Mouse (Mus musculus) stomach, embryonic 15.5 days (tissue): ENCODE measurements at regions not wholly inside any gene's neighbourhood (a gene's known extent, or its start where the extent isn't known, plus 50 kb on each side); places are given as distances from the start of the nearest gene placed in this dataset.

Experiments
- ATAC-seq: fragments of 200-750 bp; cut with Nextera tagmentation; 2 replicates; pipeline ENCODE4 v1.8.0; 2017; ENCODE audit warnings: low read depth, moderate number of reproducible peaks, moderate TSS enrichment; ENCODE audit not compliant: insufficient read depth, low FRiP score
- H3K27ac ChIP-seq: fragments of 300-500 bp; sonication (generic); 2 replicates; pipeline ENCODE4 v1.5.1; 2015; ENCODE audit warnings: mild to moderate bottlenecking, inconsistent platforms
- H3K27me3 ChIP-seq: fragments of 300-500 bp; sonication (generic); replicated peaks from 2 replicates; pipeline ENCODE4 v1.6.1; 2015; ENCODE audit warnings: inconsistent platforms
- H3K36me3 ChIP-seq: fragments of 300-500 bp; sonication (generic); 2 replicates; pipeline ENCODE4 v1.6.1; 2015; ENCODE audit warnings: inconsistent platforms
- H3K4me1 ChIP-seq: fragments of 300-500 bp; sonication (generic); 2 replicates; pipeline ENCODE4 v1.6.1; 2015; ENCODE audit warnings: inconsistent platforms
- H3K4me2 ChIP-seq: fragments of 300-500 bp; sonication (generic); 2 replicates; pipeline ENCODE4 v1.6.1; 2015; ENCODE audit warnings: mild to moderate bottlenecking, inconsistent platforms
- H3K4me3 ChIP-seq: fragments of 300-500 bp; sonication (generic); replicated peaks from 2 replicates; pipeline ENCODE4 v1.5.1; 2015; ENCODE audit warnings: inconsistent platforms
- H3K9ac ChIP-seq: fragments of 300-500 bp; sonication (generic); 2 replicates; pipeline ENCODE4 v1.6.1; 2015; ENCODE audit warnings: inconsistent platforms
- H3K9me3 ChIP-seq: fragments of 300-500 bp; sonication (generic); 2 replicates; pipeline ENCODE4 v1.6.1; 2016; ENCODE audit warnings: inconsistent platforms
- WGBS: fragments of 180-500 bp; shearing (Covaris S2); methylation state at CpG from one replicate; pipeline ENCODE4 v1.1.7; 2015; 5-methylcytosine and 5-hydroxymethylcytosine counted together

- Histone ChIP-seq H3K4me1 (no peaks in the 10 kb centered on the region), H3K27me3 (no peaks in the 10 kb centered on the region), H3K4me2 (no peak overlapping the region), H3K9me3 (no peaks in the 10 kb centered on the region), H3K4me3 (no peak overlapping the region), H3K27ac (no peak overlapping the region), H3K36me3 (no peaks in the 10 kb centered on the region), H3K9ac (no peak overlapping the region)
- 57% methylated on average over 17 of the region's 17 CpGs for WGBS
- ATAC-seq: no peak
Observed at GRCm38 (mm10) chr1:190286481-190287145, 116.1 kb upstream of the Prox1 start.

GRCm38 (mm10) chr1:190285636-190286035, 115.1 kb upstream of the Prox1 start:
- Histone ChIP-seq H3K9me3 (no peaks in the 10 kb centered on the region), H3K36me3 (no peaks in the 10 kb centered on the region), H3K4me2 (no peak overlapping the region), H3K4me3 (no peak overlapping the region), H3K27ac (no peak overlapping the region), H3K9ac (no peak overlapping the region), H3K4me1 (no peaks in the 10 kb centered on the region), H3K27me3 (no peaks in the 10 kb centered on the region)
- WGBS: 75% methylated on average over 8 of the region's 8 CpGs
- ATAC-seq: no peak

GRCm38 (mm10) chr1:190285049-190285448, 114.5 kb upstream of the Prox1 start:
- no peak overlapping the region for H3K9ac ChIP-seq
- no peaks in the 10 kb centered on the region for H3K27me3 ChIP-seq
- H3K4me1 ChIP-seq: no peaks in the 10 kb centered on the region
- H3K9me3 ChIP-seq: no peaks in the 10 kb centered on the region
- ATAC-seq: no peak
- H3K4me2 ChIP-seq: no peak overlapping the region
- H3K4me3 ChIP-seq: no peak overlapping the region
- no peak overlapping the region for H3K27ac ChIP-seq
- H3K36me3 ChIP-seq: no peaks in the 10 kb centered on the region
- WGBS: 84% methylated on average over 8 of the region's 8 CpGs

GRCm38 (mm10) chr1:190284138-190284537, 113.6 kb upstream of the Prox1 start:
- no peak overlapping the region for H3K9ac ChIP-seq
- WGBS: 49% methylated on average over 9 of the region's 9 CpGs

GRCm38 (mm10) chr1:190280081-190280858, 109.8 kb upstream of the Prox1 start:
- no peaks in the 10 kb centered on the region for H3K9me3 ChIP-seq
- H3K36me3 ChIP-seq: no peaks in the 10 kb centered on the region
- no peak overlapping the region for H3K27ac ChIP-seq
- H3K4me2 ChIP-seq: no peak overlapping the region
- no peaks in the 10 kb centered on the region for H3K27me3 ChIP-seq
- 89% methylated on average over 18 of the region's 18 CpGs for WGBS
- no peaks in the 10 kb centered on the region for H3K4me1 ChIP-seq
- no peak overlapping the region for H3K9ac ChIP-seq
- H3K4me3 ChIP-seq: no peak overlapping the region
- no peak for ATAC-seq

More at GRCm38 (mm10) chr1:190284138-190284537, 113.6 kb upstream of the Prox1 start:
- ATAC-seq: no peak
- Histone ChIP-seq H3K4me3 (no peak overlapping the region), H3K9me3 (no peaks in the 10 kb centered on the region), H3K27me3 (no peaks in the 10 kb centered on the region), H3K4me2 (no peak overlapping the region), H3K4me1 (no peaks in the 10 kb centered on the region), H3K27ac (no peak overlapping the region), H3K36me3 (no peaks in the 10 kb centered on the region)

GRCm38 (mm10) chr1:190274911-190275310, 104.4 kb upstream of the Prox1 start:
- Histone ChIP-seq H3K27me3 (no peaks in the 10 kb centered on the region), H3K9me3 (no peaks in the 10 kb centered on the region), H3K27ac (no peak overlapping the region), H3K36me3 (no peaks in the 10 kb centered on the region), H3K4me3 (no peak overlapping the region), H3K4me2 (no peak overlapping the region), H3K9ac (no peak overlapping the region), H3K4me1 (no peaks in the 10 kb centered on the region)
- ATAC-seq: no peak
- 77% methylated on average over 6 of the region's 6 CpGs for WGBS

- 86% methylated on average over 17 of the region's 17 CpGs for WGBS
- ATAC-seq: no peak
- Histone ChIP-seq H3K4me2 (no peak overlapping the region), H3K4me1 (no peaks in the 10 kb centered on the region), H3K27ac (no peak overlapping the region), H3K36me3 (no peaks in the 10 kb centered on the region), H3K4me3 (no peak overlapping the region), H3K9me3 (no peaks in the 10 kb centered on the region), H3K9ac (no peak overlapping the region), H3K27me3 (no peaks in the 10 kb centered on the region)
Observed at GRCm38 (mm10) chr1:190270784-190271385, 100.4 kb upstream of the Prox1 start.

GRCm38 (mm10) chr1:190269181-190269580, 98.7 kb upstream of the Prox1 start:
- Histone ChIP-seq H3K9me3 (no peaks in the 10 kb centered on the region), H3K4me1 (no peaks in the 10 kb centered on the region), H3K27ac (no peak overlapping the region), H3K4me3 (no peak overlapping the region), H3K9ac (no peak overlapping the region), H3K36me3 (no peaks in the 10 kb centered on the region), H3K4me2 (no peak overlapping the region), H3K27me3 (no peaks in the 10 kb centered on the region)
- no peak for ATAC-seq
- WGBS: 79% methylated on average over 7 of the region's 7 CpGs

- ATAC-seq: no peak
- no peak overlapping the region for H3K9ac ChIP-seq
- H3K27ac ChIP-seq: no peak overlapping the region
- H3K27me3 ChIP-seq: no peaks in the 10 kb centered on the region
- 59% methylated on average over 9 of the region's 9 CpGs for WGBS
- no peaks in the 10 kb centered on the region for H3K36me3 ChIP-seq
- no peaks in the 10 kb centered on the region for H3K4me1 ChIP-seq
- H3K4me2 ChIP-seq: no peak overlapping the region
- H3K9me3 ChIP-seq: no peaks in the 10 kb centered on the region
- H3K4me3 ChIP-seq: no peak overlapping the region
Observed at GRCm38 (mm10) chr1:190265085-190265780, 94.7 kb upstream of the Prox1 start.

- ATAC-seq: no peak
- WGBS: 63% methylated on average over 8 of the region's 8 CpGs
Observed at GRCm38 (mm10) chr1:190264501-190264900, 94.0 kb upstream of the Prox1 start.

GRCm38 (mm10) chr1:190263620-190264019, 93.1 kb upstream of the Prox1 start:
- Histone ChIP-seq H3K36me3 (no peaks in the 10 kb centered on the region), H3K4me3 (no peak overlapping the region), H3K27ac (no peak overlapping the region), H3K9ac (no peak overlapping the region), H3K4me2 (no peak overlapping the region), H3K27me3 (no peaks in the 10 kb centered on the region), H3K4me1 (no peaks in the 10 kb centered on the region), H3K9me3 (no peaks in the 10 kb centered on the region)
- 48% methylated on average over 7 of the region's 7 CpGs for WGBS
- no peak for ATAC-seq

More at GRCm38 (mm10) chr1:190264501-190264900, 94.0 kb upstream of the Prox1 start:
- no peaks in the 10 kb centered on the region for H3K4me1 ChIP-seq
- H3K9me3 ChIP-seq: no peaks in the 10 kb centered on the region
- no peak overlapping the region for H3K4me2 ChIP-seq
- H3K36me3 ChIP-seq: no peaks in the 10 kb centered on the region
- no peak overlapping the region for H3K27ac ChIP-seq
- H3K27me3 ChIP-seq: no peaks in the 10 kb centered on the region
- no peak overlapping the region for H3K4me3 ChIP-seq
- H3K9ac ChIP-seq: no peak overlapping the region

- WGBS: 86% methylated on average over 13 of the region's 13 CpGs
- H3K36me3 ChIP-seq: no peaks in the 10 kb centered on the region
Observed at GRCm38 (mm10) chr1:190259576-190259975, 89.1 kb upstream of the Prox1 start.

More at GRCm38 (mm10) chr1:190259576-190259975, 89.1 kb upstream of the Prox1 start:
- no peak for ATAC-seq
- H3K4me1 ChIP-seq: no peaks in the 10 kb centered on the region
- no peak overlapping the region for H3K4me2 ChIP-seq
- H3K27ac ChIP-seq: no peak overlapping the region
- no peak overlapping the region for H3K4me3 ChIP-seq
- no peaks in the 10 kb centered on the region for H3K9me3 ChIP-seq
- H3K27me3 ChIP-seq: no peaks in the 10 kb centered on the region
- no peak overlapping the region for H3K9ac ChIP-seq
